Mouse (Mus musculus) testis, adult 2 months (tissue): ENCODE data around the gene Rtca.

Experiments
- CTCF ChIP-seq: fragments of 200-500 bp; IDR thresholded peaks from 2 replicates; pipeline ENCODE4 v1.5.1; 2012; ENCODE audit warnings: low read depth, mild to moderate bottlenecking, inconsistent platforms, low read length, moderate library complexity; ENCODE audit not compliant: control insufficient read depth, insufficient read depth, insufficient replicate concordance
- POLR2A ChIP-seq: fragments of 200-500 bp; IDR thresholded peaks from 2 replicates; pipeline ENCODE4 v1.6.1; 2012; ENCODE audit warnings: low read depth, mild to moderate bottlenecking, inconsistent platforms, low read length, moderate library complexity; ENCODE audit not compliant: control insufficient read depth

GRCm38 (mm10) chr3:116442788-116443187, 65.2 kb downstream of the Rtca start:
- TF ChIP-seq POLR2A, result no peak
- no peak for TF ChIP-seq CTCF
